ENCODE assay signal across 8 mouse cellular contexts in genomic region chr2:76675949-76676348, GRCm38 (mm10). TPM values are rescaled to one million over a fixed set of nuclear protein-coding genes. Genes with fewer than 3 reads are reported as not detected.
DNase-seq lines count a peak whose midpoint lies in the region; ATAC-seq and TF ChIP-seq lines count a peak whose summit lies in the region.

No protein-coding gene starts in this region.

- peak overlapping the region; percentile 64 for H3K4me2 ChIP-seq in limb, embryonic 11.5 days (ENCODE audit: low read depth, severe bottlenecking)
- peak overlapping the region; percentile 66 for H3K4me2 ChIP-seq in stomach, embryonic 14.5 days (replicated peaks; ENCODE audit: low read depth, low read length)

- no peaks in the 10 kb centered on the region for H3K27me3 ChIP-seq in cerebellum, adult 2 months (ENCODE audit: control insufficient read depth, insufficient read depth, low read length)
- no peaks in the 10 kb centered on the region for H3K27me3 ChIP-seq in megakaryocyte, embryonic 14.5 days (replicated peaks)
- no peaks in the 10 kb centered on the region for H3K27me3 ChIP-seq in limb, embryonic 11.5 days (ENCODE audit: control insufficient read depth, insufficient read depth, low read length)
- H3K27me3 ChIP-seq in stomach, embryonic 14.5 days (ENCODE audit: control insufficient read depth, insufficient read depth, low read length): no peaks in the 10 kb centered on the region

- no peak for DNase-seq in cerebellum, adult 2 months
- DNase-seq in cerebellum, postnatal 4 days (ENCODE audit: low spot score in 2 of 2): no peak
- DNase-seq in limb, embryonic 11.5 days (ENCODE audit: low spot score): peak; percentile 41
- no peak for DNase-seq in adrenal gland, postnatal 36 days
- no peak for DNase-seq in gastrocnemius, postnatal 36 days

- no peak for ATAC-seq in megakaryocyte, adult 5-6 weeks (ENCODE audit: poor library complexity, severe bottlenecking)
- ATAC-seq in limb, embryonic 11.5 days (ENCODE audit: insufficient number of reproducible peaks, low FRiP score, low TSS enrichment, low read depth): no peak
- no peak for ATAC-seq in stomach, embryonic 14.5 days (ENCODE audit: insufficient number of reproducible peaks, insufficient read depth, low FRiP score, low read depth)

- H3K4me1 ChIP-seq in cerebellum, adult 2 months (ENCODE audit: control insufficient read depth, insufficient read depth, low read length): no peaks in the 10 kb centered on the region
- peaks cover 71% of the 10 kb centered on the region for H3K4me1 ChIP-seq in megakaryocyte, embryonic 14.5 days
- H3K4me1 ChIP-seq in limb, embryonic 11.5 days (ENCODE audit: control insufficient read depth, insufficient read depth, low read length): peaks cover 13% of the 10 kb centered on the region
- H3K4me1 ChIP-seq in stomach, embryonic 14.5 days (ENCODE audit: control insufficient read depth, insufficient read depth, low read length): peaks cover 10% of the 10 kb centered on the region

- no peak for TF ChIP-seq CTCF in cerebellum, adult 2 months (IDR thresholded peaks at IDR 0.05; ENCODE audit: borderline replicate concordance, insufficient read depth, low read depth, low read length)

- H3K4me3 ChIP-seq in cerebellum, adult 2 months (replicated peaks; ENCODE audit: insufficient read depth, low read depth, low read length): peak overlapping the region; percentile 65
- peak overlapping the region; percentile 95 for H3K4me3 ChIP-seq in megakaryocyte, embryonic 14.5 days (replicated peaks)
- H3K4me3 ChIP-seq in limb, embryonic 11.5 days (ENCODE audit: low read depth, low read length): peak overlapping the region; percentile 75
- H3K4me3 ChIP-seq in stomach, embryonic 14.5 days (ENCODE audit: low read depth, low read length): peak overlapping the region; percentile 85

- 9% methylated on average over 4 of the region's 4 CpGs for WGBS in cerebellum, adult 2 months
- 11% methylated on average over 4 of the region's 4 CpGs for WGBS in limb, embryonic 11.5 days
- WGBS in stomach, embryonic 14.5 days: 11% methylated on average over 4 of the region's 4 CpGs

- intact Hi-C loops in gastrocnemius, postnatal 36 days (cut with DNase I): no loop called here

- no peaks in the 10 kb centered on the region for H3K9me3 ChIP-seq in megakaryocyte, embryonic 14.5 days
- no peaks in the 10 kb centered on the region for H3K9me3 ChIP-seq in limb, embryonic 11.5 days (ENCODE audit: control insufficient read depth, low read length)
- H3K9me3 ChIP-seq in stomach, embryonic 14.5 days (ENCODE audit: control insufficient read depth, low read depth, low read length): no peaks in the 10 kb centered on the region

- H3K36me3 ChIP-seq in megakaryocyte, embryonic 14.5 days (replicated peaks; ENCODE audit: low read length): peaks cover 31% of the 10 kb centered on the region
- H3K36me3 ChIP-seq in limb, embryonic 11.5 days (ENCODE audit: control insufficient read depth, insufficient read depth, low read length): no peaks in the 10 kb centered on the region
- H3K36me3 ChIP-seq in stomach, embryonic 14.5 days (ENCODE audit: control insufficient read depth, insufficient read depth, low read length): no peaks in the 10 kb centered on the region

- H3K9ac ChIP-seq in limb, embryonic 11.5 days (ENCODE audit: low read length): peak overlapping the region; percentile 87
- H3K9ac ChIP-seq in stomach, embryonic 14.5 days (replicated peaks; ENCODE audit: low read depth, low read length): peak overlapping the region; percentile 76; the same call in 1 of the 2 replicates

- H3K27ac ChIP-seq in cerebellum, adult 2 months (ENCODE audit: insufficient read depth, low read length): no peak overlapping the region
- no peak overlapping the region for H3K27ac ChIP-seq in limb, embryonic 11.5 days (replicated peaks; ENCODE audit: low read depth, low read length)
- H3K27ac ChIP-seq in stomach, embryonic 14.5 days (ENCODE audit: low read length): no peak overlapping the region

- TF ChIP-seq POLR2A in cerebellum, adult 2 months (IDR thresholded peaks at IDR 0.05; ENCODE audit: borderline replicate concordance, insufficient read depth, low read length): no peak

RNA-seq across cellular contexts. Expression of gene Plekha3, which starts 0.9 kb away (rescaled TPM):
- 36.8 and 37.8 TPM in 2 replicates for polyA plus RNA-seq in cerebellum, adult 2 months (2012; rRNA removed)
- 2.0 and 3.5 TPM in 2 replicates for polyA plus RNA-seq in megakaryocyte, embryonic 14.5 days (2012; ENCODE audit: insufficient read depth, low replicate concordance)
- total RNA-seq in megakaryocyte, adult 5-6 weeks (2015): 29.7 and 33.4 TPM in 2 replicates
- total RNA-seq in megakaryocyte, adult 5-6 weeks (2017): 16.3 and 20.3 TPM in 2 replicates
- polyA plus RNA-seq in limb, embryonic 11.5 days (2014; fragmentation: Nextera tagmentation; extraction: Ambion mirVana): 11.7 and 12.3 TPM in 2 replicates
- polyA plus RNA-seq in stomach, embryonic 14.5 days (2014; fragmentation: Nextera tagmentation; extraction: Ambion mirVana): 6.5 and 6.8 TPM in 2 replicates
- total RNA-seq in adrenal gland, postnatal 36 days (2021): 10 to 100 TPM; 49.6 to 54.7 TPM
- 1 to 10 TPM; 8.2 to 8.6 TPM for total RNA-seq in gastrocnemius, postnatal 36 days (2021)

RNA-seq across cellular contexts. Expression of gene Fkbp7, which starts 3.0 kb away (rescaled TPM):
- 8.9 and 9.6 TPM in 2 replicates for polyA plus RNA-seq in cerebellum, adult 2 months (2012; rRNA removed)
- polyA plus RNA-seq in megakaryocyte, embryonic 14.5 days (2012; ENCODE audit: insufficient read depth, low replicate concordance): not detected in 2 replicates
- total RNA-seq in megakaryocyte, adult 5-6 weeks (2015): 12.3 and 13.2 TPM in 2 replicates
- 7.0 and 8.1 TPM in 2 replicates for total RNA-seq in megakaryocyte, adult 5-6 weeks (2017)
- 44.8 and 46.0 TPM in 2 replicates for polyA plus RNA-seq in limb, embryonic 11.5 days (2014; fragmentation: Nextera tagmentation; extraction: Ambion mirVana)
- polyA plus RNA-seq in stomach, embryonic 14.5 days (2014; fragmentation: Nextera tagmentation; extraction: Ambion mirVana): 84.8 and 85.5 TPM in 2 replicates
- 10 to 100 TPM; 20.7 to 25.7 TPM for total RNA-seq in adrenal gland, postnatal 36 days (2021)
- total RNA-seq in gastrocnemius, postnatal 36 days (2021): 10 to 100 TPM in 1 of 2 experiments, 1 to 10 TPM in 1; 7.2 to 11.2 TPM

RNA-seq across cellular contexts. Expression of gene Pjvk, which starts 27.7 kb away (rescaled TPM):
- 0.19 and 0.20 TPM in 2 replicates for polyA plus RNA-seq in cerebellum, adult 2 months (2012; rRNA removed)
- not detected in 2 replicates for polyA plus RNA-seq in megakaryocyte, embryonic 14.5 days (2012; ENCODE audit: insufficient read depth, low replicate concordance)
- total RNA-seq in megakaryocyte, adult 5-6 weeks (2015): 0.14 TPM in 1 of 2 replicates, not detected in the other
- 0.40 and 1.6 TPM in 2 replicates for total RNA-seq in megakaryocyte, adult 5-6 weeks (2017)
- polyA plus RNA-seq in limb, embryonic 11.5 days (2014; fragmentation: Nextera tagmentation; extraction: Ambion mirVana): 0.48 and 0.92 TPM in 2 replicates
- 0.41 and 0.56 TPM in 2 replicates for polyA plus RNA-seq in stomach, embryonic 14.5 days (2014; fragmentation: Nextera tagmentation; extraction: Ambion mirVana)
- under 1 TPM; 0.26 to 0.40 TPM for total RNA-seq in adrenal gland, postnatal 36 days (2021)
- not detected for total RNA-seq in gastrocnemius, postnatal 36 days (2021)

RNA-seq across cellular contexts. Expression of gene Prkra, which starts 28.1 kb away (rescaled TPM):
- 33.1 and 33.3 TPM in 2 replicates for polyA plus RNA-seq in cerebellum, adult 2 months (2012; rRNA removed)
- 2.1 and 12.2 TPM in 2 replicates for polyA plus RNA-seq in megakaryocyte, embryonic 14.5 days (2012; ENCODE audit: insufficient read depth, low replicate concordance)
- total RNA-seq in megakaryocyte, adult 5-6 weeks (2015): 29.5 and 32.9 TPM in 2 replicates
- 14.5 and 17.3 TPM in 2 replicates for total RNA-seq in megakaryocyte, adult 5-6 weeks (2017)
- polyA plus RNA-seq in limb, embryonic 11.5 days (2014; fragmentation: Nextera tagmentation; extraction: Ambion mirVana): 99.7 and 100 TPM in 2 replicates
- 66.2 and 68.2 TPM in 2 replicates for polyA plus RNA-seq in stomach, embryonic 14.5 days (2014; fragmentation: Nextera tagmentation; extraction: Ambion mirVana)
- 10 to 100 TPM; 22.0 to 32.0 TPM for total RNA-seq in adrenal gland, postnatal 36 days (2021)
- 1 to 10 TPM; 3.5 to 3.7 TPM for total RNA-seq in gastrocnemius, postnatal 36 days (2021)
